In genomic region chr9:44605616-44606165, GRCm38 (mm10) we compare ENCODE assay signal across 7 mouse cellular contexts. TPM values are rescaled to one million over a fixed set of nuclear protein-coding genes. Genes with fewer than 3 reads are reported as not detected.
A peak's percentile ranks its signal among the peaks of the same experiment; 100 is the strongest.
DNase-seq lines count a peak whose midpoint lies in the region; ATAC-seq lines count a peak whose summit lies in the region.

No protein-coding gene starts in this region.

- ATAC-seq in midbrain, embryonic 15.5 days (replicated peaks): no peak

- H3K27me3 ChIP-seq in midbrain, embryonic 15.5 days (replicated peaks): no peaks in the 10 kb centered on the region

- H3K4me1 ChIP-seq in midbrain, embryonic 15.5 days: peaks cover 46% of the 10 kb centered on the region

- H3K4me3 ChIP-seq in midbrain, embryonic 15.5 days: peak overlapping the region; percentile 99

- H3K27ac ChIP-seq in midbrain, embryonic 15.5 days: peak overlapping the region; percentile 100

- H3K4me2 ChIP-seq in midbrain, embryonic 15.5 days: peak overlapping the region; percentile 58

- H3K9ac ChIP-seq in midbrain, embryonic 15.5 days: peak overlapping the region; percentile 100

- H3K36me3 ChIP-seq in midbrain, embryonic 15.5 days (replicated peaks): peaks cover 12% of the 10 kb centered on the region

- no peaks in the 10 kb centered on the region for H3K9me3 ChIP-seq in midbrain, embryonic 15.5 days

- WGBS in midbrain, embryonic 15.5 days: under 1% methylated on average over 13 of the region's 13 CpGs

- peak; percentile 34 for DNase-seq in thymus, postnatal 14 days
- no peak for DNase-seq in thymus, postnatal 25 days
- peak; percentile 58 for DNase-seq in embryo, embryonic 9.5 days (ENCODE audit: extremely low spot score)
- DNase-seq in hindlimb bud, embryonic 11.5 days (ENCODE audit: extremely low spot score, low read depth, low spot score): peak; percentile 24
- no peak for DNase-seq in urinary bladder, postnatal 36 days (ENCODE audit: low spot score in 2 of 2)
- no peak for DNase-seq in left cerebral cortex, adult 9 months (ENCODE audit: low spot score in 2 of 2)

RNA-seq across cellular contexts. Expression of gene Ddx6, which starts 1.0 kb away (rescaled TPM):
- polyA plus RNA-seq in midbrain, embryonic 15.5 days (2015; fragmentation: Nextera tagmentation; extraction: Ambion mirVana): 20.7 and 22.6 TPM in 2 replicates

RNA-seq across cellular contexts. Expression of gene Cxcr5, which starts 44.0 kb away (rescaled TPM):
- not detected in 2 replicates for polyA plus RNA-seq in midbrain, embryonic 15.5 days (2015; fragmentation: Nextera tagmentation; extraction: Ambion mirVana)

Comparison
In these comparisons a context has a peak if more than half of its experiments do, and no peak if none do; other contexts are left out.
1. DNase-seq: peak in thymus, postnatal 14 days (single experiment), embryo, embryonic 9.5 days (single experiment) and hindlimb bud, embryonic 11.5 days (single experiment); none in thymus, postnatal 25 days (single experiment), urinary bladder, postnatal 36 days (0 of 2) and left cerebral cortex, adult 9 months (0 of 2).